Mouse (Mus musculus): ENCODE measurements around the gene Mok. TPM values are rescaled to one million over a fixed set of nuclear protein-coding genes. Genes with fewer than 3 reads are reported as not detected.

Gene Mok
- total RNA-seq, 2 experiments from 2014 or later = 0.21 to 0.25 TPM

GRCm38 (mm10) chr12:110764531-110764930, 76.2 kb downstream of the Mok start:
- no peak for DNase-seq

- DNase-seq = no peak
Observed at GRCm38 (mm10) chr12:110762321-110762720, 78.4 kb downstream of the Mok start.

- DNase-seq = no peak
Observed at GRCm38 (mm10) chr12:110758932-110759331, 81.8 kb downstream of the Mok start.

Other genes with a start within 250 kb of the Mok start
- gene Dync1h1, start 239.5 kb downstream of the Mok start, total RNA-seq (2021) = 10 to 100 TPM; 76.8 to 92.3 TPM
- not detected for gene 1700001K19Rik, start 158.3 kb downstream of the Mok start, total RNA-seq (2021)
- 10 to 100 TPM; 63.8 to 80.1 TPM for gene Hsp90aa1, start 138.2 kb downstream of the Mok start, total RNA-seq (2021)
- gene Wdr20, start 103.0 kb downstream of the Mok start, total RNA-seq (2021) = 10 to 100 TPM; 20.5 TPM
- gene Zfp839, start 9.3 kb upstream of the Mok start, total RNA-seq (2021) = 1 to 10 TPM; 5.0 to 6.4 TPM
- gene Cinp, start 48.2 kb upstream of the Mok start, total RNA-seq (2021) = 10 to 100 TPM; 33.0 to 34.6 TPM
- 1 to 10 TPM; 2.6 to 3.3 TPM for gene Tecpr2, start 48.3 kb upstream of the Mok start, total RNA-seq (2021)
- gene Ankrd9, start 138.1 kb upstream of the Mok start, total RNA-seq (2021) = 100 to 1,000 TPM in 1 of 2 experiments, 10 to 100 TPM in 1; 20.3 to 102 TPM
- gene Rcor1, start 198.4 kb upstream of the Mok start, total RNA-seq (2021) = 10 to 100 TPM; 14.3 to 19.4 TPM

Data from gastrocnemius, postnatal 10 days (tissue).